Mouse (Mus musculus) heart, adult 2 months (tissue): ENCODE measurements at regions not wholly inside any gene's neighbourhood (a gene's known extent, or its start where the extent isn't known, plus 50 kb on each side); places are given as distances from the start of the nearest gene placed in this dataset.

Experiments
- CTCF ChIP-seq: fragments of 200-600 bp; IDR thresholded peaks from 2 replicates; pipeline ENCODE4 v1.8.1; 2022; ENCODE audit warnings: antibody characterized with exemption, mild to moderate bottlenecking, moderate library complexity
- POLR2A ChIP-seq: fragments of 200-500 bp; IDR thresholded peaks from 2 replicates; pipeline ENCODE4 v1.6.1; 2011; ENCODE audit warnings: mild to moderate bottlenecking, low read depth, low read length, control low read depth; ENCODE audit not compliant: insufficient read depth

GRCm38 (mm10) chr6:94798545-94799211 is 98.7 kb upstream of the Lrig1 start:
- TF ChIP-seq CTCF: no peak
- TF ChIP-seq POLR2A: no peak
